10 mouse cellular contexts compared by ENCODE assay signal in the genomic region with DNA sequence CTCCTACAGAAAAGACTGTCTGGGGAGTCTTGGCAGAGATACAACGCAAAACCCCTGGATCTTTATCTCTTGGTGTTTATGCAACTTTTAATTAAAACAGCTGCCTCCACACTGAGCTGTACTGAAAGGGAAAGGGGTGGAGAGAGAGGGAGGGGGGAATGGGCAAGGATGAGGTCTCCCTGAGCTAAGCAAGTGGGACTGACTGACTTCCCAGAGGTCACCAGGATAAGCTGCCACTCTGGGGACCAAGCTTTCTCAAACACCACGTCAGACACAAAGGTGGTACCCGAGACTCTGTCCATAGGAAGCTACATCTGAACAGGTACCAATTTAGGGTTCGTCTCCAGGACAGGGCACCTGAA. TPM values are rescaled to one million over a fixed set of nuclear protein-coding genes. Genes with fewer than 3 reads are reported as not detected.
DNase-seq lines count a peak whose midpoint lies in the region; ATAC-seq and TF ChIP-seq lines count a peak whose summit lies in the region.
"Had no signal": no experiment of that assay in that cellular context is flagged by ENCODE, and none has a peak within 500 bp of the region (broad histone marks: within the 10 kb centered on the region; RNA-seq: fewer than 3 reads in every experiment).

No protein-coding gene starts in this region.

- no peaks in the 10 kb centered on the region for H3K27me3 ChIP-seq in kidney, adult 2 months (replicated peaks; ENCODE audit: control insufficient read depth, insufficient read depth, low read length)
- no peaks in the 10 kb centered on the region for H3K27me3 ChIP-seq in embryonic facial prominence, embryonic 15.5 days
- H3K27me3 ChIP-seq in hindbrain, embryonic 14.5 days (ENCODE audit: control insufficient read depth, insufficient read depth, low read length), result no peaks in the 10 kb centered on the region
- no peaks in the 10 kb centered on the region for H3K27me3 ChIP-seq in midbrain, embryonic 16.5 days (ENCODE audit: control insufficient read depth, insufficient read depth, low read depth, low read length)

- H3K36me3 ChIP-seq in kidney, adult 2 months (ENCODE audit: control insufficient read depth, insufficient read depth, low read length), result no peaks in the 10 kb centered on the region
- no peaks in the 10 kb centered on the region for H3K36me3 ChIP-seq in embryonic facial prominence, embryonic 15.5 days
- no peaks in the 10 kb centered on the region for H3K36me3 ChIP-seq in hindbrain, embryonic 14.5 days (replicated peaks; ENCODE audit: control insufficient read depth, insufficient read depth)
- H3K36me3 ChIP-seq in midbrain, embryonic 16.5 days (ENCODE audit: control insufficient read depth, insufficient read depth, low read length), result no peaks in the 10 kb centered on the region

- DNase-seq in kidney, adult 2 months, result no peak
- DNase-seq in kidney, adult 9 months, result no peak
- DNase-seq in hindbrain, embryonic 14.5 days (ENCODE audit: low spot score), result no peak
- DNase-seq in cerebellum, postnatal 4 days (ENCODE audit: low spot score in 2 of 2), result no peak
- no peak for DNase-seq in embryo, embryonic 11 days
- DNase-seq in thymus, postnatal 0 days (ENCODE audit: low spot score), result no peak
- DNase-seq: cerebellum, adult 8-10 months had no signal

- WGBS in kidney, adult 2 months, result 67% methylated on average over 4 of the region's 4 CpGs
- WGBS in embryonic facial prominence, embryonic 15.5 days, result 33% methylated on average over 4 of the region's 4 CpGs
- WGBS in hindbrain, embryonic 14.5 days, result 34% methylated on average over 4 of the region's 4 CpGs
- 32% methylated on average over 4 of the region's 4 CpGs for WGBS in midbrain, embryonic 16.5 days

- no peak for ATAC-seq in embryonic facial prominence, embryonic 15.5 days (ENCODE audit: insufficient number of reproducible peaks, low FRiP score, low TSS enrichment, low read depth)
- ATAC-seq in hindbrain, embryonic 14.5 days (ENCODE audit: low FRiP score), result 0 out of 2 replicates have a peak, but pooled peaks have one; percentile 9
- ATAC-seq in midbrain, embryonic 16.5 days, result no peak

- peak overlapping the region; percentile 79 for H3K27ac ChIP-seq in kidney, adult 2 months (ENCODE audit: insufficient read depth, low read depth, low read length)
- peak overlapping the region; percentile 58 for H3K27ac ChIP-seq in embryonic facial prominence, embryonic 15.5 days (replicated peaks)
- H3K27ac ChIP-seq in hindbrain, embryonic 14.5 days, result peak overlapping the region; percentile 84
- H3K27ac ChIP-seq in midbrain, embryonic 16.5 days (ENCODE audit: low read length), result peak overlapping the region; percentile 68
- H3K27ac ChIP-seq: left cerebral cortex, adult 2 months had no signal

- no peak for TF ChIP-seq POLR2A in kidney, adult 2 months (IDR thresholded peaks at IDR 0.05; ENCODE audit: low read depth, low read length)

- no peak overlapping the region for H3K4me3 ChIP-seq in kidney, adult 2 months (ENCODE audit: insufficient read depth, low read depth, low read length)
- H3K4me3 ChIP-seq in embryonic facial prominence, embryonic 15.5 days (replicated peaks), result no peak overlapping the region
- H3K4me3 ChIP-seq in hindbrain, embryonic 14.5 days (replicated peaks; ENCODE audit: low read length), result no peak overlapping the region
- no peak overlapping the region for H3K4me3 ChIP-seq in midbrain, embryonic 16.5 days (ENCODE audit: low read depth, low read length)
- H3K4me3 ChIP-seq: left cerebral cortex, adult 2 months had no signal

- H3K9ac ChIP-seq in embryonic facial prominence, embryonic 15.5 days, result no peak overlapping the region
- H3K9ac ChIP-seq in hindbrain, embryonic 14.5 days, result no peak overlapping the region
- no peak overlapping the region for H3K9ac ChIP-seq in midbrain, embryonic 16.5 days (ENCODE audit: low read depth, low read length)

- no peak overlapping the region for H3K4me2 ChIP-seq in embryonic facial prominence, embryonic 15.5 days (replicated peaks)
- H3K4me2 ChIP-seq in hindbrain, embryonic 14.5 days (replicated peaks), result no peak overlapping the region
- H3K4me2 ChIP-seq in midbrain, embryonic 16.5 days (ENCODE audit: low read length), result no peak overlapping the region

- 0 out of 2 replicates have a peak, but pooled peaks cover 6% of the 10 kb centered on the region for H3K4me1 ChIP-seq in kidney, adult 2 months (ENCODE audit: control insufficient read depth, insufficient read depth, low read length)
- peaks cover 18% of the 10 kb centered on the region for H3K4me1 ChIP-seq in embryonic facial prominence, embryonic 15.5 days
- peaks cover 28% of the 10 kb centered on the region for H3K4me1 ChIP-seq in hindbrain, embryonic 14.5 days (replicated peaks; ENCODE audit: control insufficient read depth, insufficient read depth, low read length)
- peaks cover 24% of the 10 kb centered on the region for H3K4me1 ChIP-seq in midbrain, embryonic 16.5 days (ENCODE audit: control insufficient read depth, insufficient read depth, low read length)

- no peaks in the 10 kb centered on the region for H3K9me3 ChIP-seq in embryonic facial prominence, embryonic 15.5 days (replicated peaks)
- no peaks in the 10 kb centered on the region for H3K9me3 ChIP-seq in hindbrain, embryonic 14.5 days (ENCODE audit: control insufficient read depth, low read length)
- H3K9me3 ChIP-seq in midbrain, embryonic 16.5 days (replicated peaks; ENCODE audit: control insufficient read depth, low read length, poor library complexity, severe bottlenecking), result no peaks in the 10 kb centered on the region

- TF ChIP-seq CTCF in kidney, adult 2 months (conservative IDR thresholded peaks at IDR 0.05; ENCODE audit: insufficient read depth, insufficient read length, low read depth, low read length), result no peak

RNA-seq across cellular contexts. Expression of a gene that starts 30.1 kb away (rescaled TPM):
- 18.9 and 20.9 TPM in 2 replicates for polyA plus RNA-seq in kidney, adult 2 months (2012; rRNA removed)
- polyA plus RNA-seq in embryonic facial prominence, embryonic 15.5 days (2015; fragmentation: Nextera tagmentation; extraction: Ambion mirVana), result 25.5 and 27.6 TPM in 2 replicates
- polyA plus RNA-seq in hindbrain, embryonic 14.5 days (2014; fragmentation: Nextera tagmentation; extraction: Ambion mirVana), result 28.6 and 31.3 TPM in 2 replicates
- polyA plus RNA-seq in midbrain, embryonic 16.5 days (2015; fragmentation: Nextera tagmentation; extraction: Ambion mirVana), result 20.1 and 21.2 TPM in 2 replicates
- polyA plus RNA-seq in thymus, postnatal 0 days (2015; fragmentation: Nextera tagmentation; extraction: Ambion mirVana), result 4.9 and 5.6 TPM in 2 replicates
